Mouse (Mus musculus): Measurements from ENCODE around the gene Slco1a5. TPM values are rescaled to one million over a fixed set of nuclear protein-coding genes. Genes with fewer than 3 reads are reported as not detected.
"Not testable (repeated sequence)": the region's sequence is repeated elsewhere in the genome, so short reads cannot be mapped to it uniquely, and the experiment has no call there.

Gene Slco1a5
- 0.22 and 0.30 TPM in 2 replicates for polyA plus RNA-seq (2014; fragmentation: Nextera tagmentation; extraction: Ambion mirVana)

DNA sequence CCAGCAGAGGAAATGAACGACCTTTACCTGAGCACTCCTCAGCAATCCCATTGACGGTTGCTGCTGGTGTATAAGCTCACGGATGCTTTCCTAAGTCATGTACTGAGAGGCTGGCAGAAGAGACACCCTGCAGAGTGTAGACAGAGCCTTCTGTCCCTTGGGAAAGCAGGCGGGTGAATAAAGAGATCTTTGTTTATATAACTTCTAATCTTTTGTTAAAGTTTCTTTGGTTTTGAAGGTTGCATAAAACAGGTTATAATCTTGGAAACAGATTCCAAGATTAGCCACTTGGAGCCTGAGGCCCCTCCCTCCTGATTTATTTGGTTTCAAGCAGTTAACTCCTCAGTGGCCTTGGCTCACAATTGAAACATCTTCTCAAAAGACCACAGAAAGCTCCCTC lies at the start of gene Slco1a5:
Slco1a5 (minus strand) TSS at position 101 of the 400 bp plus-strand sequence.
- no peak for DNase-seq (ENCODE audit: low spot score)
- WGBS, result 2% methylated on average over 4 of the region's 4 CpGs

DNA sequence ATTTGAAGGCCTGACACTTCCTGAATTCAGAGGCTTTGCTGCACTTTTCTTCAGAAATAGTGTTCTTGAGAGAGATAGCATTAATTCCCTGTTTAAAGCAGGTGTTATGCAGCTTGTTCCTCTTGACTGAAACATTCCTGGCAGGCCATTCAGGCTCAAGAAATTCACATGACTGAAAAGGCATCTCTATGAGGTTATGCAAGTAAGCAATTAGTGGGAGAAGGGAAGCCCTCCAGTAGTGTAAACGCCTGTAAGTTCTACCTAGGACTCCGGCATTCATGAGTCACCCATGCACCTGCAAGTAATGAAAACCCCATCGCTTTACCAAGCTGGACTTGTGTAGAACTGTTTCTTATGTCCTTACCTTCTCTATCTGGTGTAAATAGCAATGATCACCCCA lies 46.8 kb upstream of the Slco1a5 start:
- no peaks in the 10 kb centered on the region for H3K27me3 ChIP-seq (replicated peaks; ENCODE audit: control insufficient read depth, insufficient read depth, low read length)
- H3K4me3 ChIP-seq (ENCODE audit: low read depth, low read length), result no peak overlapping the region
- H3K4me1 ChIP-seq (ENCODE audit: control insufficient read depth, insufficient read depth, low read length), result no peaks in the 10 kb centered on the region
- H3K9me3 ChIP-seq (replicated peaks; ENCODE audit: control insufficient read depth, low read length), result no peaks in the 10 kb centered on the region
- no peak overlapping the region for H3K27ac ChIP-seq (ENCODE audit: low read depth, low read length)
- ATAC-seq (no peak), DNase-seq (ENCODE audit: low spot score) (no peak)
- H3K36me3 ChIP-seq (ENCODE audit: control insufficient read depth, insufficient read depth, low read length), result peaks cover 77% of the 10 kb centered on the region
- no peak overlapping the region for H3K4me2 ChIP-seq (ENCODE audit: low read length)
- WGBS, result 95% methylated on average over 3 of the region's 3 CpGs
- no peak overlapping the region for H3K9ac ChIP-seq (ENCODE audit: low read length)

More for the DNA sequence above, at the start of gene Slco1a5:
- no peaks in the 10 kb centered on the region for H3K9me3 ChIP-seq (replicated peaks; ENCODE audit: control insufficient read depth, low read length)
- H3K27me3 ChIP-seq (replicated peaks; ENCODE audit: control insufficient read depth, insufficient read depth, low read length), result no peaks in the 10 kb centered on the region
- no peak within 1 kb of the TSS for H3K4me2 ChIP-seq (ENCODE audit: low read length)
- no peak within 1 kb of the TSS for H3K9ac ChIP-seq (ENCODE audit: low read length)
- no peak within 1 kb of the TSS for H3K4me3 ChIP-seq (ENCODE audit: low read depth, low read length)
- no peak within 1 kb of the TSS for H3K27ac ChIP-seq (ENCODE audit: low read depth, low read length)
- ATAC-seq, result no peak
- no peaks in the 10 kb centered on the region for H3K4me1 ChIP-seq (ENCODE audit: control insufficient read depth, insufficient read depth, low read length)
- no peaks in the 10 kb centered on the region for H3K36me3 ChIP-seq (ENCODE audit: control insufficient read depth, insufficient read depth, low read length)

GRCm38 (mm10) chr6:142367565-142367964 lies 44.8 kb upstream of the Slco1a5 start:
- no peak overlapping the region for H3K9ac ChIP-seq (ENCODE audit: low read length)
- no peak overlapping the region for H3K4me3 ChIP-seq (ENCODE audit: low read depth, low read length)
- 100% methylated on average over 3 of the region's 3 CpGs for WGBS
- no peak overlapping the region for H3K27ac ChIP-seq (ENCODE audit: low read depth, low read length)
- H3K36me3 ChIP-seq (ENCODE audit: control insufficient read depth, insufficient read depth, low read length), result peaks cover 77% of the 10 kb centered on the region
- no peaks in the 10 kb centered on the region for H3K4me1 ChIP-seq (ENCODE audit: control insufficient read depth, insufficient read depth, low read length)
- no peaks in the 10 kb centered on the region for H3K9me3 ChIP-seq (replicated peaks; ENCODE audit: control insufficient read depth, low read length)
- DNase-seq (ENCODE audit: low spot score) (no peak), ATAC-seq (no peak)
- H3K27me3 ChIP-seq (replicated peaks; ENCODE audit: control insufficient read depth, insufficient read depth, low read length), result no peaks in the 10 kb centered on the region
- no peak overlapping the region for H3K4me2 ChIP-seq (ENCODE audit: low read length)

DNA sequence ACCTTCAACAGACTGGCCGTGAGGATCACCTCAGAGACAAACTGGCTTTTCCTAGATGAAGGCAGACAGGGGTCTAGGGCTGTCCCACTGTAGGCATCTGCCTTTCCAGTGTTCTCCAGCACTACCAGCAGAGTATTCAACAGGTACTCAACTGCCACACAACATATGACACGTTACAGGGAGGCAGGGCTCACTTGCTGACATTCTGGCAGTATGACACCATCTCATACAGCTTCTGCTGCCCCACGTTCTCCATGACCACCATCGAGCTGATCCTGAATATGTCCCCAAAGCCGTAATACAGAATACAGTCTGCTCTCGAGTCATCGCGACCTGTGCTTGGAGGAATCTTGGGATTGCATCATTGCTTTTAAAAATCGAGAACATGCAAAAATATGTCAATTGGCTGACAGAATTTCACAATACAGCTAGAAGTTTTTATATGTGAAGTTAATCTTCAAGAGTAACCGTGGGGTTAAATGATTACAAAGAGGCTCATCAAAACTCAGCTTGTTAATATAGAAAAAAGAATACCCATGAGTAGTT lies 43.8 kb upstream of the Slco1a5 start:
- Histone ChIP-seq H3K27me3 (replicated peaks; ENCODE audit: control insufficient read depth, insufficient read depth, low read length) (no peaks in the 10 kb centered on the region), H3K9me3 (replicated peaks; ENCODE audit: control insufficient read depth, low read length) (no peaks in the 10 kb centered on the region), H3K27ac (ENCODE audit: low read depth, low read length) (no peak overlapping the region), H3K4me3 (ENCODE audit: low read depth, low read length) (no peak overlapping the region), H3K4me1 (ENCODE audit: control insufficient read depth, insufficient read depth, low read length) (no peaks in the 10 kb centered on the region), H3K4me2 (ENCODE audit: low read length) (no peak overlapping the region), H3K36me3 (ENCODE audit: control insufficient read depth, insufficient read depth, low read length) (peaks cover 75% of the 10 kb centered on the region), H3K9ac (ENCODE audit: low read length) (no peak overlapping the region)
- WGBS, result 92% methylated on average over 10 of the region's 10 CpGs
- no peak for DNase-seq (ENCODE audit: low spot score)
- ATAC-seq, result no peak

GRCm38 (mm10) chr6:142365742-142366472 lies 43.1 kb upstream of the Slco1a5 start:
- WGBS, result 95% methylated on average over 8 of the region's 8 CpGs

GRCm38 (mm10) chr6:142363019-142363576 lies 40.3 kb upstream of the Slco1a5 start:
- Histone ChIP-seq H3K4me3 (ENCODE audit: low read depth, low read length) (no peak overlapping the region), H3K4me2 (ENCODE audit: low read length) (no peak overlapping the region), H3K9me3 (replicated peaks; ENCODE audit: control insufficient read depth, low read length) (no peaks in the 10 kb centered on the region), H3K27ac (ENCODE audit: low read depth, low read length) (no peak overlapping the region), H3K4me1 (ENCODE audit: control insufficient read depth, insufficient read depth, low read length) (no peaks in the 10 kb centered on the region), H3K27me3 (replicated peaks; ENCODE audit: control insufficient read depth, insufficient read depth, low read length) (no peaks in the 10 kb centered on the region), H3K9ac (ENCODE audit: low read length) (no peak overlapping the region), H3K36me3 (ENCODE audit: control insufficient read depth, insufficient read depth, low read length) (peaks cover 81% of the 10 kb centered on the region)
- DNase-seq (ENCODE audit: low spot score), result peak; percentile 17
- ATAC-seq, result no peak
- 67% methylated on average over 9 of the region's 9 CpGs for WGBS

More at GRCm38 (mm10) chr6:142365742-142366472, 43.1 kb upstream of the Slco1a5 start:
- no peak overlapping the region for H3K4me2 ChIP-seq (ENCODE audit: low read length)
- H3K4me3 ChIP-seq (ENCODE audit: low read depth, low read length), result no peak overlapping the region
- no peak overlapping the region for H3K9ac ChIP-seq (ENCODE audit: low read length)
- DNase-seq (ENCODE audit: low spot score) (no peak), ATAC-seq (no peak)
- no peaks in the 10 kb centered on the region for H3K9me3 ChIP-seq (replicated peaks; ENCODE audit: control insufficient read depth, low read length)
- no peak overlapping the region for H3K27ac ChIP-seq (ENCODE audit: low read depth, low read length)
- no peaks in the 10 kb centered on the region for H3K4me1 ChIP-seq (ENCODE audit: control insufficient read depth, insufficient read depth, low read length)
- no peaks in the 10 kb centered on the region for H3K27me3 ChIP-seq (replicated peaks; ENCODE audit: control insufficient read depth, insufficient read depth, low read length)
- H3K36me3 ChIP-seq (ENCODE audit: control insufficient read depth, insufficient read depth, low read length), result peaks cover 77% of the 10 kb centered on the region

DNA sequence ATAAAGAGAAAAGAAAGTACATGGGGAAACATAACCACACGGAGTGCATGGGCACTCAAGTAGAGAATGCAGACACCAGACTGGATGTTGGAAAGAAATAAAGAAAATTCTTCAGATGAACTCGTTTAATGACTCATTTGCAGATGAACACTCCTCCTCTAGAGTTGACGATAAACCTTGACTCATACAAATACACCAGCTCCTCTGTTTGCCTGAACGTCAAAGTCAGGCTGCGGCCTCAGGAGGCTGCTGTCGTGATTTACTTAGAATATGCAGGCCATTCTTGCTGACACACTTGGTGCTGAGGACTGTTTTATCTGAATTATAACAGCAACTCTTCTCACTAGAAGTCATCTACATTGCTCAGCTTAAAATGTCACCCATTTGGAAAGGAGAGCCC lies 39.3 kb upstream of the Slco1a5 start:
- no peaks in the 10 kb centered on the region for H3K4me1 ChIP-seq (ENCODE audit: control insufficient read depth, insufficient read depth, low read length)
- ATAC-seq (no peak), DNase-seq (ENCODE audit: low spot score) (no peak)
- no peaks in the 10 kb centered on the region for H3K27me3 ChIP-seq (replicated peaks; ENCODE audit: control insufficient read depth, insufficient read depth, low read length)
- 94% methylated on average over 6 of the region's 6 CpGs for WGBS
- H3K9me3 ChIP-seq (replicated peaks; ENCODE audit: control insufficient read depth, low read length), result no peaks in the 10 kb centered on the region
- no peak overlapping the region for H3K9ac ChIP-seq (ENCODE audit: low read length)
- no peak overlapping the region for H3K27ac ChIP-seq (ENCODE audit: low read depth, low read length)
- no peak overlapping the region for H3K4me2 ChIP-seq (ENCODE audit: low read length)
- peaks cover 78% of the 10 kb centered on the region for H3K36me3 ChIP-seq (ENCODE audit: control insufficient read depth, insufficient read depth, low read length)
- H3K4me3 ChIP-seq (ENCODE audit: low read depth, low read length), result no peak overlapping the region

DNA sequence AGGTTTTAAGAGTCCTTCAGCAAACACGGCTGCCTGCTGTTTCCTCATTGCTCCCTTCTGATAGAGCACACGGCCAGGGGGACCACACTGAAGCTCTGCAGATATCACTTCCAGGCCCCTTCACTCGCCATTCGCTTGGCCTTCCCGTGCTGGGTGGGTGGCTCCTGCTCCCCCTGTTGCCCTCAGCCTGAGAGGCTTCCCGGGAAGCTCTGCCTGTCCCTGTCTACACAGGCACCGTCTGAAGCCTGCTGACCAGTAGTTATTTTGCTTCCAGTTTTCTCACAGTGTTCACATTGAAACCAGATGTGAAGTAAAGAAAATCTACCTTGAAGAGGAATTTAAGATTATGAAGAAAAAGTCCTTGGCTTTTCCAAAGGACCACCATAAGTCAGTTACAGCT lies 34.3 kb upstream of the Slco1a5 start:
- Histone ChIP-seq H3K9ac (ENCODE audit: low read length) (no peak overlapping the region), H3K27me3 (replicated peaks; ENCODE audit: control insufficient read depth, insufficient read depth, low read length) (no peaks in the 10 kb centered on the region), H3K4me1 (ENCODE audit: control insufficient read depth, insufficient read depth, low read length) (no peaks in the 10 kb centered on the region), H3K9me3 (replicated peaks; ENCODE audit: control insufficient read depth, low read length) (no peaks in the 10 kb centered on the region), H3K27ac (ENCODE audit: low read depth, low read length) (no peak overlapping the region), H3K36me3 (ENCODE audit: control insufficient read depth, insufficient read depth, low read length) (peaks cover 84% of the 10 kb centered on the region), H3K4me3 (ENCODE audit: low read depth, low read length) (no peak overlapping the region), H3K4me2 (ENCODE audit: low read length) (no peak overlapping the region)
- ATAC-seq, result no peak
- DNase-seq (ENCODE audit: low spot score), result no peak
- WGBS, result 83% methylated on average over 7 of the region's 7 CpGs

DNA sequence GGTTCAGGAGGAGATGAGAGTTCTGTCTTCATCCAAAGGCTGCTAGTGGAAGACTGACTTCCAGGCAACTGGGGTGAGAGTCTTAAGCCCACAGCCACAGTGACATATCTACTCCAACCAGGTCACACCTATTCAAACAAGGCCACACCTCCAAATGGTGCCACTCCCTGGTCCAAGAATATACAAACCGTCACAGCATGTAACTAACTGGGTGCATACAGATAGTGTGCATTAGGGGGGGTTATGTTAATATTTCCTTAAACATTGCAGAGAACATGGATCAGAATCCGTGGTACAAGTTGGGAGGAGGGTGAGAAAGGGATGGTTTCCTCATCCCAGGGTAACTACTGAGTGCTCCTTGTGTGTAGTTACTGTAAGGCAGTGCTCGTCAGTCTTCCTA lies 29.3 kb upstream of the Slco1a5 start:
- not testable (repeated sequence) for H3K9me3 ChIP-seq (replicated peaks; ENCODE audit: control insufficient read depth, low read length); H3K27ac ChIP-seq (ENCODE audit: low read depth, low read length); H3K4me3 ChIP-seq (ENCODE audit: low read depth, low read length); H3K9ac ChIP-seq (ENCODE audit: low read length); H3K4me2 ChIP-seq (ENCODE audit: low read length); DNase-seq (ENCODE audit: low spot score); H3K27me3 ChIP-seq (replicated peaks; ENCODE audit: control insufficient read depth, insufficient read depth, low read length); H3K4me1 ChIP-seq (ENCODE audit: control insufficient read depth, insufficient read depth, low read length); ATAC-seq
- 88% methylated on average over 3 of the region's 3 CpGs for WGBS
- peaks cover 64% of the 10 kb centered on the region for H3K36me3 ChIP-seq (ENCODE audit: control insufficient read depth, insufficient read depth, low read length)

All from forebrain, embryonic 14.5 days (tissue).